Mouse (Mus musculus): ENCODE measurements around the gene Hpgds.
A peak's percentile ranks its signal among the peaks of the same experiment; 100 is the strongest.

The Hpgds gene

GRCm38 (mm10) chr6:65144621-65145205 is at the start of gene Hpgds:
Gene Hpgds, minus strand, starts transcription at chr6:65144908.
- DNase-seq, result peak; percentile 18

GRCm38 (mm10) chr6:65164977-65165376 is 20.3 kb upstream of the Hpgds start:
- no peak for DNase-seq

GRCm38 (mm10) chr6:65164137-65164536 is 19.4 kb upstream of the Hpgds start:
- DNase-seq, result no peak

- no peak for DNase-seq
These were observed 14.8 kb upstream of the Hpgds start for GRCm38 (mm10) chr6:65159381-65159942.

- DNase-seq, result no peak
These were observed 12.3 kb upstream of the Hpgds start for GRCm38 (mm10) chr6:65157042-65157441.

GRCm38 (mm10) chr6:65153570-65153969 is 8.9 kb upstream of the Hpgds start:
- DNase-seq, result no peak

GRCm38 (mm10) chr6:65150703-65151102 is 6.0 kb upstream of the Hpgds start:
- peak; percentile 20 for DNase-seq

- DNase-seq, result no peak
These were observed 1.7 kb upstream of the Hpgds start for GRCm38 (mm10) chr6:65146363-65146762.

GRCm38 (mm10) chr6:65142316-65142715 is 2.4 kb downstream of the Hpgds start:
- DNase-seq, result no peak

GRCm38 (mm10) chr6:65140750-65141243 is 3.9 kb downstream of the Hpgds start:
- DNase-seq, result peak; percentile 21

GRCm38 (mm10) chr6:65140082-65140749 is 4.5 kb downstream of the Hpgds start:
- no peak for DNase-seq

GRCm38 (mm10) chr6:65138243-65138642 is 6.5 kb downstream of the Hpgds start:
- no peak for DNase-seq

- no peak for DNase-seq
These were observed 6.9 kb downstream of the Hpgds start for GRCm38 (mm10) chr6:65137802-65138201.

GRCm38 (mm10) chr6:65132376-65132775 is 12.3 kb downstream of the Hpgds start:
- no peak for DNase-seq

GRCm38 (mm10) chr6:65126074-65126726 is 18.5 kb downstream of the Hpgds start:
- DNase-seq, result peak; percentile 64

- DNase-seq, result no peak
These were observed 27.2 kb downstream of the Hpgds start for GRCm38 (mm10) chr6:65117540-65117939.

GRCm38 (mm10) chr6:65114902-65115301 is 29.8 kb downstream of the Hpgds start:
- no peak for DNase-seq

- no peak for DNase-seq
These were observed 65.6 kb downstream of the Hpgds start for GRCm38 (mm10) chr6:65079139-65079538.

GRCm38 (mm10) chr6:65075201-65075600 is 69.5 kb downstream of the Hpgds start:
- DNase-seq, result no peak
